Mouse (Mus musculus) layer of hippocampus, postnatal 25 days (tissue): ENCODE measurements around the gene Chpf. TPM values are rescaled to one million over a fixed set of nuclear protein-coding genes. Genes with fewer than 3 reads are reported as not detected.

Experiments used
- DNase-seq, 2 experiments: peaks; one replicate each; pipeline ENCODE4 v3.0.0; 2022; ENCODE audit warnings: mixed read lengths in 2 of 2, low spot score in 1 of 2; ENCODE audit errors: extremely low spot score in 1 of 2
- total RNA-seq, 2 experiments: library from RNA; stranded (reverse); gene quantifications; 2 replicates each; pipeline ENCODE4 v1.2.3; 2021

Gene Chpf
- total RNA-seq, 2 experiments from 2014 or later, result 77.2 to 82.8 TPM

- no peak for DNase-seq
Observed at GRCm38 (mm10) chr1:75444208-75444607, 34.9 kb downstream of the Chpf start.

- no peak for DNase-seq
Observed at GRCm38 (mm10) chr1:75443247-75444024, 35.7 kb downstream of the Chpf start.

GRCm38 (mm10) chr1:75442811-75443210, 36.3 kb downstream of the Chpf start:
- no peak for DNase-seq

- no peak for DNase-seq
Observed at GRCm38 (mm10) chr1:75442171-75442570, 36.9 kb downstream of the Chpf start.

GRCm38 (mm10) chr1:75441471-75441996, 37.6 kb downstream of the Chpf start:
- DNase-seq, result no peak

GRCm38 (mm10) chr1:75440661-75441060, 38.4 kb downstream of the Chpf start:
- no peak for DNase-seq

GRCm38 (mm10) chr1:75438782-75439181, 40.3 kb downstream of the Chpf start:
- no peak for DNase-seq

GRCm38 (mm10) chr1:75435475-75436328, 43.4 kb downstream of the Chpf start, which contains the start of gene Gmppa:
Gene Gmppa, plus strand, starts transcription at chr1:75435930.
- peak; percentile 65 to 73 for DNase-seq

GRCm38 (mm10) chr1:75425796-75426471, 53.2 kb downstream of the Chpf start:
- peak in 1 of 2 experiments; percentile 73 for DNase-seq

Other genes with a start within 250 kb of the Chpf start
- gene A630095N17Rik, start 247.2 kb downstream of the Chpf start, total RNA-seq, result not detected
- gene Dnajb2, start 242.9 kb downstream of the Chpf start, total RNA-seq, result 10 to 100 TPM; 72.6 to 78.9 TPM
- gene Ptprn, start 214.8 kb downstream of the Chpf start, total RNA-seq, result 100 to 1,000 TPM; 369 to 386 TPM
- 100 to 1,000 TPM in 1 of 2 experiments, 10 to 100 TPM in 1; 63.7 to 105 TPM for gene Resp18, start 200.9 kb downstream of the Chpf start, total RNA-seq
- gene Dnpep, start 161.3 kb downstream of the Chpf start, total RNA-seq, result 10 to 100 TPM; 43.3 to 49.5 TPM
- gene Des, start 119.0 kb downstream of the Chpf start, total RNA-seq, result 1 to 10 TPM in 1 of 2 experiments, under 1 TPM in 1; 0.94 to 1.2 TPM
- 100 to 1,000 TPM; 154 to 196 TPM for gene Speg, start 104.0 kb downstream of the Chpf start, total RNA-seq
- 10 to 100 TPM; 60.5 to 66.7 TPM for gene Gmppa, start 43.4 kb downstream of the Chpf start, total RNA-seq
- 1 to 10 TPM; 8.9 to 9.9 TPM for gene Asic4, start 28.9 kb downstream of the Chpf start, total RNA-seq
- gene Tmem198, start 225 bp upstream of the Chpf start, total RNA-seq, result 10 to 100 TPM; 70.3 to 73.8 TPM
- gene Obsl1, start 27.1 kb upstream of the Chpf start, total RNA-seq, result 10 to 100 TPM; 18.9 to 20.2 TPM
- 10 to 100 TPM; 11.3 to 19.9 TPM for gene Inha, start 27.8 kb upstream of the Chpf start, total RNA-seq
- 10 to 100 TPM; 20.6 to 25.5 TPM for gene Stk11ip, start 42.2 kb upstream of the Chpf start, total RNA-seq
- 100 to 1,000 TPM; 111 to 114 TPM for gene Slc4a3, start 67.0 kb upstream of the Chpf start, total RNA-seq